Mouse (Mus musculus) lung, embryonic 15.5 days (tissue): ENCODE measurements around the gene Lzts2. TPM values are rescaled to one million over a fixed set of nuclear protein-coding genes. Genes with fewer than 3 reads are reported as not detected.
A peak's percentile ranks its signal among the peaks of the same experiment; 100 is the strongest.

Experiments used
- ATAC-seq: fragments of 200-750 bp; cut with Nextera tagmentation; 2 replicates; pipeline ENCODE4 v1.8.0; 2017; ENCODE audit warnings: moderate number of reproducible peaks, borderline replicate concordance; ENCODE audit not compliant: low FRiP score, low TSS enrichment; ENCODE audit errors: extremely low read depth
- H3K27ac ChIP-seq: fragments of 300-500 bp; sonication (generic); 2 replicates; pipeline ENCODE4 v1.5.1; 2015; ENCODE audit warnings: moderate library complexity, mild to moderate bottlenecking, inconsistent platforms
- H3K27me3 ChIP-seq: fragments of 300-500 bp; sonication (generic); 2 replicates; pipeline ENCODE4 v1.6.1; 2015; ENCODE audit warnings: inconsistent platforms
- H3K36me3 ChIP-seq: fragments of 300-500 bp; sonication (generic); 2 replicates; pipeline ENCODE4 v1.6.1; 2015; ENCODE audit warnings: inconsistent platforms
- H3K4me1 ChIP-seq: fragments of 300-500 bp; sonication (generic); 2 replicates; pipeline ENCODE4 v1.6.1; 2015; ENCODE audit warnings: inconsistent platforms
- H3K4me2 ChIP-seq: fragments of 300-500 bp; sonication (generic); 2 replicates; pipeline ENCODE4 v1.6.1; 2015; ENCODE audit warnings: inconsistent platforms, mild to moderate bottlenecking, moderate library complexity
- H3K4me3 ChIP-seq: fragments of 300-500 bp; sonication (generic); 2 replicates; pipeline ENCODE4 v1.5.1; 2015; ENCODE audit warnings: mild to moderate bottlenecking, inconsistent platforms
- H3K9ac ChIP-seq: fragments of 300-500 bp; sonication (generic); 2 replicates; pipeline ENCODE4 v1.6.1; 2015; ENCODE audit warnings: inconsistent platforms
- H3K9me3 ChIP-seq: fragments of 300-500 bp; sonication (generic); 2 replicates; pipeline ENCODE4 v1.6.1; 2016; ENCODE audit warnings: inconsistent platforms
- WGBS: fragments of 180-500 bp; shearing (Covaris S2); methylation state at CpG from one replicate; pipeline ENCODE4 v1.1.7; 2015; 5-methylcytosine and 5-hydroxymethylcytosine counted together
- polyA plus RNA-seq: library from polyadenylated mRNA; unstranded; fragments of >200 nt; fragmentation: Nextera tagmentation; extraction: Ambion mirVana; gene quantifications from 2 replicates; pipeline ENCODE4 v1.2.1, GENCODE M21; 2015

Gene Lzts2
- polyA plus RNA-seq, 1 experiment from 2014 or later, result 75.9 TPM

DNA sequence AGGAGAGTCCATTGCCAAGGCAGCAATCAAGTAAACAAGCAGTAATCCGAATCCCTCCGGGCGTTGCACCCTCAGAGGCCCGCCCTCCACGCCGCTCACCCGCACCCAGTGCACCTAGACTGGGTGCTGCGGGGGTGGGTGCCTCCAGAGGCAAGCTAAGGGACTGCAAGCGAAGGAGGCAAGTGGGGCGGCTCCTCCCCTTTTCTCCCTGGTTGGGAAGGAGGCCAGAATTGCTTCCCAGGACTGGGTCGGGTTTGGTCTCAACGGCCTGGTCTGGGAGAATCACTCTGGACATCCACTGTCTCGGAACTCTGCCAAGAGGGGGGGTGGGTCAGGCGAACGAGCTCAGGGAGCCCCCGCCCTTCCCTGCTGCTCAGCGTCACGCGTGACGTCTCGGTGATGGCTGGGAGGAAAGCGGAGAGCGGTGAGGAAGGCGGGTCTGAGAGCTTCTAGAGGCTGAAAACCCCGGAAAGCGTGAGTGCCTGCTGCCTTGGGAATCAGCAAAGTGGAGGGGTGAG is 33.3 kb downstream of the Lzts2 start, which contains the start of gene Sfxn3:
Gene Sfxn3 (plus strand): TSS at position 87 of the 518 bp plus-strand sequence.
- peak within 1 kb of the TSS; percentile 97 for H3K27ac ChIP-seq
- ATAC-seq, result peak; percentile 81
- H3K4me2 ChIP-seq, result peak within 1 kb of the TSS; percentile 89
- peaks cover 23% of the 10 kb centered on the region for H3K27me3 ChIP-seq
- WGBS, result 0% methylated on average over 26 of the region's 26 CpGs
- peak within 1 kb of the TSS; percentile 60 for H3K9ac ChIP-seq
- peaks cover 10% of the 10 kb centered on the region; the same call in 1 of the 2 replicates for H3K36me3 ChIP-seq
- peaks cover 23% of the 10 kb centered on the region for H3K4me1 ChIP-seq
- no peaks in the 10 kb centered on the region for H3K9me3 ChIP-seq
- H3K4me3 ChIP-seq, result peak within 1 kb of the TSS; percentile 55

DNA sequence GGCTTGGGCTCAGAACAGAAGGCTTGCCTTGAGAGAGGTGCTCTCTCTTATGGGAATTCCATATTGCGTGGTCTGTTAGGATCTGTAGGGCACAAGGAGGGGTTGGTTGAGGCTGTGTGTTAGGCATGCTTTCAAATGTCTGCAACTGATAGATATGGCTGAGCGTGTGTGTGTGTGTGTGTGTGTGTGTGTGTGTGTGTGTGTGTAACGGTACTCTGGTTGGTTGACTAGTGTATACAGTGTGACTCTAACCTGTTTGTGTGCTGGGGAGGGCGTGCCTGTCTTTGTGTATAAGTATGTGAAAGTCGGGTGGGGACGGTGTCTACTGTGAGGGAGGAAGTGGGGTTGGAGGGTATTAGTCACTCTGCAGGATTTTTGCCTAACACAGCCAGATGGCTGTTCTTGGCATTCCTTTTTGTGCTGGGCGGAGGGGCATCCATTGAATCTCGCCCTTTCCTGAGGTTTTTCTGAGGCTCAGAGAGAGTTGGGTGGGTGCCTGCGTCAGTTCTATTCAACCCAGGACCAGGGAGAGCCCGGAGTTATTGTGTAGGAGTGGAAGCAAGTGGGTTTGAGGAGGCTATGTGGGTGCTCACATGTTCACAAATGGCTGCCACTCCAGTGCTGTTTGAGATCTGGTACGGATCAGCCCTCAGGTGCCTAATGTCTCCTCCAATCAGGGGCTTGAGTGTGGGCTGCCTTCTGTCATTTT is 33.9 kb downstream of the Lzts2 start:
- Histone ChIP-seq H3K9ac (peak overlapping the region; percentile 60), H3K36me3 (peaks cover 13% of the 10 kb centered on the region; the same call in 1 of the 2 replicates), H3K27ac (peak overlapping the region; percentile 97), H3K9me3 (no peaks in the 10 kb centered on the region), H3K4me3 (peak overlapping the region; percentile 55), H3K27me3 (peaks cover 23% of the 10 kb centered on the region), H3K4me1 (peaks cover 23% of the 10 kb centered on the region), H3K4me2 (peak overlapping the region; percentile 89)
- ATAC-seq, result peak; percentile 69
- 7% methylated on average over 11 of the region's 11 CpGs for WGBS

DNA sequence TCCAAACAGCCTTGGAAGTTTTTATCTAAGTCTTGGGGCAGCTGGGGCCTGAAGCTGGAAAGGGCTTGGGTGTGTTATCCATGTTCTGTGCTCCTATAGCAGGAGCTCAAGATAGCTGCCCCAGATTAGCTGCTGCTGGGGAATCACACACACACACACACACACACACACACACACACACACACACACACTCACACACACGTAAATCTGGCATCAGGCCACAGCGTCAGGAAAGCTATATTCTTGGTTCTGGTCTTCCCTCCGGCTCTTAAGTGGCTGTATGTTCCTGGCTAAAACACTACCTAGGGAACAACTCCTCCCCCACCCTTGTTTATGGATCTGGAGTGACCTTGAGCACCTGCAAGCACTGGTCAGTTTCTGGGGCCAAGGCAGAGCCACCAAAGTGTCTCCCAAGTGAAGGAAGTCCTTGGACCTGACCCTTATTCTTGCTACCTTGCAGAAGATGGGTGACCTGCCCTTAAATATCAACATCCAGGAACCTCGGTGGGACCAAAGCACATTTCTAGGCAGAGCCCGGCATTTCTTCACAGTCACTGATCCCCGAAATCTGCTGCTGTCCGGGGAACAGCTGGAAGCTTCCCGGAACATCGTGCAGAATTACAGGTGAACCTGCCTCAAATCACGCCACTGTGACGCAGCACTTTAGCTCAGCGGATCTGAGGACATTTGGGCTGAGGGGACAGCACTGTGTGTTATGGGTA is 34.6 kb downstream of the Lzts2 start:
- peak overlapping the region; percentile 97 for H3K27ac ChIP-seq
- peak overlapping the region; percentile 60; the same call in 1 of the 2 replicates for H3K9ac ChIP-seq
- 73% methylated on average over 12 of the region's 12 CpGs for WGBS
- peaks cover 13% of the 10 kb centered on the region; the same call in 1 of the 2 replicates for H3K36me3 ChIP-seq
- no peak for ATAC-seq
- peak overlapping the region; percentile 55 for H3K4me3 ChIP-seq
- H3K27me3 ChIP-seq, result peaks cover 23% of the 10 kb centered on the region
- peaks cover 23% of the 10 kb centered on the region for H3K4me1 ChIP-seq
- peak overlapping the region; percentile 89 for H3K4me2 ChIP-seq
- H3K9me3 ChIP-seq, result no peaks in the 10 kb centered on the region

DNA sequence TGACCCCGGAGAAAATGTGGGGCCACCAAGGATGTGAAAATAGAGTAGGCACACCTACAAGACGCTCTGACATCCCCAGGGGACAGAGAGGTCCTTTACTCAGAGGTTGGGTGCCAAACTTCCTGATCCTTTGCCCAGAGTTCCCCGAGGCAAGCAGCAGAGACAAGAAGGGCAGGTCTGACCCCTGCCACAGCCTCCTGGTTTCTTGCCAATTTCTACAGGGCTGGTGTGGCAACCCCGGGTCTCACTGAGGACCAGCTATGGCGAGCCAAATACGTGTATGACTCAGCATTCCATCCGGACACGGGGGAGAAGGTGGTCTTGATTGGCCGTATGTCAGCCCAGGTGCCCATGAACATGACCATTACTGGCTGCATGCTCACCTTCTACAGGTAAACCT is 35.3 kb downstream of the Lzts2 start:
- Histone ChIP-seq H3K4me3 (no peak overlapping the region), H3K9ac (no peak overlapping the region), H3K36me3 (peaks cover 14% of the 10 kb centered on the region; the same call in 1 of the 2 replicates), H3K27me3 (peaks cover 18% of the 10 kb centered on the region; the same call in 1 of the 2 replicates), H3K4me1 (peaks cover 23% of the 10 kb centered on the region), H3K27ac (no peak overlapping the region), H3K9me3 (no peaks in the 10 kb centered on the region), H3K4me2 (no peak overlapping the region)
- 67% methylated on average over 9 of the region's 9 CpGs for WGBS
- ATAC-seq, result no peak

DNA sequence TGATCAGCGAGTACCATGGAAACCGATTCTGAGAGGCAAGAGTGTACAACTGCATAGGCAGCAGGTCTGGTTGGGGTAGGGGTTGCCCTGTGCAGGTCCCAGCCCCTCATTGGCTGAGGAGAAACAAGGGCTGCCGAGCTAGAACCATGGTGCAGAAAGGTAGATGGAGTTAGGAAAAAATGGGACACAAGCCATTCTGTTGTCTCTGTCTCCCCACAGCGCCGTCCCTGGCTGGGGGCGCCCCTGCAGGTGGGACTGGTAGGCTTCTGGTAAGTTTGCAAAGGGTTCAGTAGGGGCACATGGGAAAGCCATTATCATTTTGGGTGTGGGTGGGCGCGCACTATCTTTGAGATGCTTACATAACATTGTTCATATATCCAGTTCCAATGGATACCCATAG is 39.2 kb downstream of the Lzts2 start:
- Histone ChIP-seq H3K36me3 (peaks cover 17% of the 10 kb centered on the region; the same call in 1 of the 2 replicates), H3K4me1 (peaks cover 20% of the 10 kb centered on the region), H3K9me3 (no peaks in the 10 kb centered on the region), H3K9ac (no peak overlapping the region), H3K27me3 (no peaks in the 10 kb centered on the region), H3K4me2 (no peak overlapping the region), H3K4me3 (no peak overlapping the region), H3K27ac (no peak overlapping the region)
- no peak for ATAC-seq
- 86% methylated on average over 8 of the region's 8 CpGs for WGBS

DNA sequence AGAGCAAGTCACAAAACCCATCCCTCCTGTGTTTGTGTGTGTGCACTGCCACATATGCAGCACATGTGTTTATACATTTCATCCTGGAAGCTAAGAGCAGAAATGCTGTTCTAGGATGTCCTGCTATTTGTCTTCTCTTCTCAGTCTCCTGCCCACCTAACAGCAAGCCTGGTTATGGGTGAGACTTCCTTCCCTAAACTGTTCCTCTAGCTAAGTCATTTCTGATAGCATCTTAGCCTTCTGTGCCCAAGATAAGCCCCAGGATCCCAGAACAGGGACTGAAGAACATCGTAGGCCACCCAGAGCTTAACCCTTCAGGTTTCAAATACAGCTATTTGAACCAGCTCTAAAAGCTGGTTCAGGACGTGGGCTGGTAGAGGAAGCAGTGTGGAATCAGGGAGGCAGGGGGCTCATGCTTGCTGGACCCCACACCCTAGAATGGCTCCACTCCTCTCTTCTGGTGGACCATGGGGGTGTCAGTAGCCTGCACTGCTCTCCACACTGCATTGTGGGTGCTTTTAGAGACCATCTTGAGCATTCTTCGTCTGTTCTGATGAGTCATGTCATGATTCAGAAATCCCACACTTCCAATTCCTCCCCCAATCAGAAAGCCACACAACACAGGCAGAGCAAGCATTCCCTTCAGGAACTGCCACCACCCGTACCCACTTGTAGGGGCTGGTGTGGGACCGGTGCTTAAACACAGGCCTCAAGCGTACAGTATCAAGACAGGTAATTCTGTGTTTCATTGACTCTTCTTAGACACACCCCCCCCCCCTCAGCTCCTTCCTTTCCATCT is 40.9 kb downstream of the Lzts2 start:
- Histone ChIP-seq H3K4me3 (no peak overlapping the region), H3K4me1 (peaks cover 21% of the 10 kb centered on the region), H3K9me3 (no peaks in the 10 kb centered on the region), H3K27me3 (no peaks in the 10 kb centered on the region), H3K9ac (no peak overlapping the region), H3K4me2 (no peak overlapping the region), H3K27ac (no peak overlapping the region), H3K36me3 (peaks cover 17% of the 10 kb centered on the region; the same call in 1 of the 2 replicates)
- WGBS, result 73% methylated on average over 6 of the region's 6 CpGs
- ATAC-seq, result no peak

DNA sequence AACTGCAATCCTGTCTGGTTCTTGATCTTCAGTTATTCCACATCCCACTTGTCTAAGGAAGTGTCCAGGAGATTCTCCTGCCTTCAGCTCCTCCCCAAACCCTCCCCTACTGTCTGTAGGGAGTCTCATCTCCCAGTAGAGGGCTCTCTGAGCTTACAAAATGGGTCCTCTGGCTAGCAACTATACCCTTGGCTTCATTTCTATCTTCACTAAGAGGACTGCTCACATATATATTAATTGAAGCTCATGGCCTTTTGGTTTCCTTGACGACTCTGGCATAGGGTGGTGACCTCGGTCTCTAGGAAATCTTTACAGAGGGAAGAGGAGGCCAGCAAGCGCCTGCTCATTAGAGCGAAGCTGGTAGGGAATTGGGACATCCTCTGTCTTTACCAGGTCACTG is 42.1 kb downstream of the Lzts2 start:
- 42% methylated on average over 4 of the region's 4 CpGs for WGBS
- Histone ChIP-seq H3K4me2 (peak overlapping the region; percentile 71; the same call in 1 of the 2 replicates), H3K27ac (no peak overlapping the region), H3K27me3 (no peaks in the 10 kb centered on the region), H3K36me3 (peaks cover 10% of the 10 kb centered on the region; the same call in 1 of the 2 replicates), H3K4me3 (no peak overlapping the region), H3K9me3 (no peaks in the 10 kb centered on the region), H3K4me1 (peaks cover 21% of the 10 kb centered on the region), H3K9ac (0 out of 2 replicates have a peak overlapping the region, but pooled peaks have one; percentile 59)
- ATAC-seq, result no peak

DNA sequence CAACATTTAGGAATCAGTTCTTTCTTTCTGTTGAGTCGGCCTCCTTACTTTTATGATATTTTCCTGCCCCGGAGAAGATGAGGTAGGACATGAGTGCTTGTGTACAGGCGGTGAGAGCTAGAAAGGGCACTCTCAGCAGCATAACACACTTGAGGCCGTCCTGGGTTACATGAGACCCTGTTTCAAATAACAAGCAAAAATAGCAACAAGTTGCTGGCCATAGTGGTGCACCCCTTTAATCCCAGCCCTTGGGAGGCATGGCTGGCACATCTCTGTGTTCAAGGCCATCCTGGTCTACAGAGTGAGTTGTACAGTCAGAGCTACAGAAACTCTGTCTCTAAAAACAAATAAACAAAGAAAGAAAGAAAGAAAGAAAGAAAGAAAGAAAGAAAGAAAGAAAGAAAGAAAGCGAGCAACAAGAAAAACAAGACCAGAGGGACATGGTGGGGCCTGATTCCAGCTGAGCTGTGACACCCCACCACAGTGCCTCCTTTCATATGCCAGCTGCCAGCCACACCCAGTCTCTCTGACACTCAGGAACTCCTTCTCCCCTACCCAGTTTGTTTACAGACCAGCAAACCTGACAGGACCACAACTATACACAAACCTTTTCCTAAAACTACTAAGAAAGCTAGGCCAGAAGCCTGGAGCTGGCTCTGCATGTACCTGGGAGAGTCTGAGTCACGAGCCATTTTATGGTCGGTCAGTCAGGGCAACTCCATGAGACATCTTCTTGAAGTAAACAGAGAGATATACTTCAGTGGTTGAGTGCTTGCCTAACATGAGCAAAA is 42.9 kb downstream of the Lzts2 start:
- Histone ChIP-seq H3K4me3 (peak overlapping the region; percentile 53), H3K9ac (peak overlapping the region; percentile 59), H3K9me3 (no peaks in the 10 kb centered on the region), H3K4me2 (peak overlapping the region; percentile 71), H3K27ac (peak overlapping the region; percentile 97), H3K36me3 (peaks cover 10% of the 10 kb centered on the region; the same call in 1 of the 2 replicates), H3K4me1 (peaks cover 21% of the 10 kb centered on the region), H3K27me3 (no peaks in the 10 kb centered on the region)
- no peak for ATAC-seq
- 63% methylated on average over 7 of the region's 7 CpGs for WGBS

DNA sequence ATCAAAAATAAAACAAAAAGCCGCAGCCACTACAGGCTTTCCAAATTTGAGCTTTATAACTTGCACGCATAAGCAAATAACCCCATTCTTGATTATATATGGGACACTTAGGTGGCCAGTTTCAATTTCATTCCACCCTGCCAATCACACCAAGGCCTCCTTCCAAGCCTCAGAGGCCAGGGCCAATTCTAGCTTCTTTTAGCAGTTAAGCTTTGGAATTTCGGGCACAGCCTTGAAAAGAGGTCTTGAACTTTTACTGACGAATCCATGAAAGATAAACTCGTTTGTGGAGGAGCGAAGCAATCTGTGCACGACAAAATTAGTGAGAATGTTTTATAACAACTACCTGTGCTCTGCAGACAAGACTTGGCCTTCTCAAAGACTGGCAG is 43.5 kb downstream of the Lzts2 start:
- peaks cover 21% of the 10 kb centered on the region for H3K4me1 ChIP-seq
- H3K36me3 ChIP-seq, result peaks cover 4% of the 10 kb centered on the region; the same call in 1 of the 2 replicates
- H3K4me3 ChIP-seq, result peak overlapping the region; percentile 53
- H3K27ac ChIP-seq, result peak overlapping the region; percentile 97
- H3K9ac ChIP-seq, result peak overlapping the region; percentile 59
- H3K4me2 ChIP-seq, result peak overlapping the region; percentile 71
- 27% methylated on average over 7 of the region's 7 CpGs for WGBS
- H3K9me3 ChIP-seq, result no peaks in the 10 kb centered on the region
- H3K27me3 ChIP-seq, result no peaks in the 10 kb centered on the region
- no peak for ATAC-seq

DNA sequence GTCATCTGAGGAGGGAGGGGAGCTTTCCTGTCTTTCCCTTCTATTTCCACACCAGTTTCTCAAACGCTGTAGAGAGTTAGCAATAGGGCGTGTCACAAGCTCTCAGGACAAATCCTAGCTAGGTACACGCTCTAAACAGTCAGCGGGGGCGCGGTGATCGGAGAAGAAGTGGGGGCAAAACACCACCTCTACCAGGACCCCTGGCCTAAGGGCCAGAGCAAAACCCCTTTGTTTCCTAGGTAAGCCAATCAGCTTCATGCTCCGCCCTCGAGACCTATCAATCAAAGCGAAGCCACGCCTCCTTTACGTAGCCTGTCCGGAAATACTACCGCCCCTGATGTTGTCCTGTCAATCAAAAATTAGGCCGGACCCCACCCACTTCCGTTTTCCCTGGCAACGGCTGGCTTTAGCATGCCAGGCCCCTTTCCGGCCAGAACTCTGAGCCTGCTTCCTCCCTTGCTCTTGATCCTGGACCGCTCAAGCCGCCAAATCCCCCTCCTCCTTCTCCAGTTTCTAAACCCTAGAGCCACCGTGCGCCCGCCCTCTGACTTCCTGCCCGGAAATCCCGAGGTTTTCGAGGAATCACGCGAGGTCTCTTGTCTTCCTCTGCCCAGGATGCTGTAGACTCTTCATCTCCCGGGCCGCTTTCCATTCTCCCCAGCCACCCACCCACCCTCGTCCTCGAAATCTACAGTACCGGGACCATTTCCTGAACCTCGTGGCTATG is 44.1 kb downstream of the Lzts2 start:
- WGBS, result under 1% methylated on average over 34 of the region's 34 CpGs
- H3K9ac ChIP-seq, result peak overlapping the region; percentile 67
- peak overlapping the region; percentile 53 for H3K4me3 ChIP-seq
- H3K4me2 ChIP-seq, result peak overlapping the region; percentile 71
- H3K9me3 ChIP-seq, result no peaks in the 10 kb centered on the region
- ATAC-seq, result peak; percentile 94
- 0 out of 2 replicates have a peak, but pooled peaks cover 4% of the 10 kb centered on the region for H3K36me3 ChIP-seq
- H3K27ac ChIP-seq, result peak overlapping the region; percentile 97
- peaks cover 21% of the 10 kb centered on the region for H3K4me1 ChIP-seq
- H3K27me3 ChIP-seq, result no peaks in the 10 kb centered on the region
